Mouse (Mus musculus) hindbrain, postnatal 0 days (tissue): ENCODE data around the gene Vav2. TPM values are rescaled to one million over a fixed set of nuclear protein-coding genes. Genes with fewer than 3 reads are reported as not detected.

Experiments
- ATAC-seq: fragments of 200-750 bp; cut with Nextera tagmentation; 2 replicates; pipeline ENCODE4 v1.8.0; 2017; ENCODE audit warnings: mild to moderate bottlenecking, moderate TSS enrichment, moderate library complexity
- DNase-seq: peaks from one replicate; pipeline ENCODE4 v3.0.0-alpha.2; 2015; ENCODE audit warnings: low spot score
- H3K27ac ChIP-seq: fragments of 300-500 bp; sonication (generic); 2 replicates; pipeline ENCODE4 v1.5.1; 2014; ENCODE audit warnings: mild to moderate bottlenecking
- H3K27me3 ChIP-seq: fragments of 300-500 bp; sonication (generic); 2 replicates; pipeline ENCODE4 v1.6.1; 2014; ENCODE audit warnings: low read length, mixed read lengths; ENCODE audit not compliant: insufficient read depth
- H3K36me3 ChIP-seq: fragments of 300-500 bp; sonication (generic); 2 replicates; pipeline ENCODE4 v1.6.1; 2014; ENCODE audit warnings: low read length, mixed read lengths; ENCODE audit not compliant: insufficient read depth
- H3K4me1 ChIP-seq: fragments of 300-500 bp; sonication (generic); 2 replicates; pipeline ENCODE4 v1.6.1; 2014; ENCODE audit warnings: antibody characterized with exemption, low read length, mixed read lengths; ENCODE audit not compliant: insufficient read depth
- H3K4me2 ChIP-seq: fragments of 300-500 bp; sonication (generic); 2 replicates; pipeline ENCODE4 v1.6.1; 2014; ENCODE audit warnings: low read depth, mild to moderate bottlenecking, low read length, moderate library complexity, mixed read lengths
- H3K4me3 ChIP-seq: fragments of 300-500 bp; sonication (generic); 2 replicates; pipeline ENCODE4 v1.5.1; 2014; ENCODE audit warnings: low read length
- H3K9ac ChIP-seq: fragments of 300-500 bp; sonication (generic); replicated peaks from 2 replicates; pipeline ENCODE4 v1.6.1; 2014; ENCODE audit warnings: mild to moderate bottlenecking, low read length, moderate library complexity, mixed read lengths
- H3K9me3 ChIP-seq: fragments of 300-500 bp; sonication (generic); 2 replicates; pipeline ENCODE4 v1.6.1; 2016; ENCODE audit warnings: low read length, mixed read lengths
- CTCF ChIP-seq: IDR thresholded peaks from 2 replicates; pipeline ENCODE4 v1.5.1; 2016; ENCODE audit warnings: antibody characterized with exemption, control low read depth, low read depth
- WGBS: fragments of 180-500 bp; shearing (Covaris S2); extraction: QIAGEN DNeasy Blood & Tissue Kit; methylation state at CpG from one replicate; pipeline ENCODE4 v1.1.7; 2014; 5-methylcytosine and 5-hydroxymethylcytosine counted together
- polyA plus RNA-seq: library from polyadenylated mRNA; unstranded; fragments of >200 nt; fragmentation: Nextera tagmentation; extraction: Ambion mirVana; gene quantifications from 2 replicates; pipeline ENCODE4 v1.2.1, GENCODE M21; 2015
- total RNA-seq: library from RNA; depleted of rRNA; stranded (reverse); fragments of >200 nt; gene quantifications from 2 replicates; pipeline ENCODE4 v1.2.3, GENCODE M21; 2014

Gene Vav2
- total and polyA plus RNA-seq, 2 experiments from 2014 or later: 8.2 to 44.9 TPM

- no peak for DNase-seq
- no peak overlapping the region for H3K4me2 ChIP-seq
- TF ChIP-seq CTCF: no peak
- H3K9ac ChIP-seq: no peak overlapping the region
- H3K9me3 ChIP-seq: no peaks in the 10 kb centered on the region
- no peak overlapping the region for H3K4me3 ChIP-seq
- no peak for ATAC-seq
- H3K36me3 ChIP-seq: no peaks in the 10 kb centered on the region
- H3K27me3 ChIP-seq: no peaks in the 10 kb centered on the region
- H3K4me1 ChIP-seq: peaks cover 18% of the 10 kb centered on the region
- H3K27ac ChIP-seq: no peak overlapping the region
- WGBS: 17% methylated on average over 1 of the region's 1 CpGs
These were observed 108.6 kb downstream of the Vav2 start for GRCm38 (mm10) chr2:27318197-27318596.

DNA sequence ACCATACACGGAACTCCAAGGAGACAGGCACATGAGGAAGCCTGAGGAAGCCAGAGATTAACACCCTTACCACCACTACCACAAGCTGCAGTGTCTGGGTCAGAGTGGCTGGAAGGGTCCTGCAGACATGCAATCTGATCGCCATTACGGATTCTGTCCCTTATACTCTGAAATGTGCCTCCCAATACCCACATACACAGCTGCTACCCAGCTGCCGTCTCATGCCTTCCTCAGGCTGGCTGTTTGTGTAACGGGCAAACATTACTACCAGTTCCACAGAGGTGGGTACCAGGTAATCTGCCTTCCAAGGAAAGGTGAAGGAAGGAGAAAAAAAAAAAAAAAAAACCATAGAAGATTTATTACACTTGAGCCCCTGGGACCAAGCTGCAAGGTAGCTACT, 110.7 kb downstream of the Vav2 start:
- peaks cover 11% of the 10 kb centered on the region for H3K4me1 ChIP-seq
- WGBS: 79% methylated on average over 5 of the region's 5 CpGs
- H3K9ac ChIP-seq: no peak overlapping the region
- H3K27me3 ChIP-seq: no peaks in the 10 kb centered on the region
- H3K4me3 ChIP-seq: no peak overlapping the region
- DNase-seq: no peak
- H3K9me3 ChIP-seq: no peaks in the 10 kb centered on the region
- H3K27ac ChIP-seq: no peak overlapping the region
- no peaks in the 10 kb centered on the region for H3K36me3 ChIP-seq
- TF ChIP-seq CTCF: no peak
- H3K4me2 ChIP-seq: no peak overlapping the region
- ATAC-seq: no peak

DNA sequence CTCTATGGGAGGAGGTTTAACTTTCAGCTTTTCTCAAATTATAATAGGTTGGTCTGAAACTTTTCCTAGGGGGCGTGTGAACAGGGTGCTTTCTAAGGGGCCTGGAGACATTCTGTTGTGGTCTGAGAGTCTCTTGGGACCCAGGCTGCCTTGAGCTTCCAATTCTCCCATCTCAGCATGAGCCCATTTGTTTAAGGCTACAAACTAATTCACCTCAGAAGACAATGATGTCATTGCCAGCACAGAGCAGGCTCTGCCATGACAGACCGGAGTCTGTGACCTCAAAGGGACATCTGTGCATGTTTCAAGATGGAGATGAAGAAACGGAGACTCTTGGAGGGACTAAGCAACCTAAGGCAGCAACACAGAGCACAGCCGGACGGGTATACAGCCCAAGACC, 112.6 kb downstream of the Vav2 start:
- no peak for TF ChIP-seq CTCF
- ATAC-seq: no peak
- Histone ChIP-seq H3K4me3 (no peak overlapping the region), H3K27me3 (no peaks in the 10 kb centered on the region), H3K36me3 (no peaks in the 10 kb centered on the region), H3K9ac (no peak overlapping the region), H3K4me2 (no peak overlapping the region), H3K9me3 (no peaks in the 10 kb centered on the region), H3K4me1 (0 out of 2 replicates have a peak, but pooled peaks cover 5% of the 10 kb centered on the region), H3K27ac (no peak overlapping the region)
- no peak for DNase-seq
- WGBS: 86% methylated on average over 5 of the region's 5 CpGs

DNA sequence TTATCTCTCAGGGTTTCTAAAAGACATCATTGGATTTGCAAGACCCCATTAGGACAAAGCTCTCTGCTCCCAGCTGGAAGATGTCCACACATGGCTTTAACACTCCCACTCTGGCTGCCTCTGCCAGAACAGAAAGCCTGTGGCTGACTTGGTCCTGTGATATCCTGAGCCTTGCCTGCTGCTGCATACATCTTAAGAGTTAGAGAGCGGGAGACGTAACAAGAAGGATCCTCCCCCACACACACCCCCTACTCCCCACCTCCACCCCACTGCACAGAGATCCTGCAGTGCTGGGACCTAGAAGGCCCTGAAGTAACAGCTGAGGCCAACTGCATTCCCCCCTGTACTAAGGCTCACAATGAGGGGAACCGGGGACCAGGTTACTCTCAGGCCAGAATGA, 114.3 kb downstream of the Vav2 start:
- Histone ChIP-seq H3K9me3 (no peaks in the 10 kb centered on the region), H3K4me2 (no peak overlapping the region), H3K27ac (no peak overlapping the region), H3K9ac (no peak overlapping the region), H3K27me3 (no peaks in the 10 kb centered on the region), H3K4me1 (0 out of 2 replicates have a peak, but pooled peaks cover 7% of the 10 kb centered on the region), H3K36me3 (no peaks in the 10 kb centered on the region), H3K4me3 (no peak overlapping the region)
- no peak for ATAC-seq
- DNase-seq: no peak
- 61% methylated on average over 3 of the region's 3 CpGs for WGBS
- no peak for TF ChIP-seq CTCF

DNA sequence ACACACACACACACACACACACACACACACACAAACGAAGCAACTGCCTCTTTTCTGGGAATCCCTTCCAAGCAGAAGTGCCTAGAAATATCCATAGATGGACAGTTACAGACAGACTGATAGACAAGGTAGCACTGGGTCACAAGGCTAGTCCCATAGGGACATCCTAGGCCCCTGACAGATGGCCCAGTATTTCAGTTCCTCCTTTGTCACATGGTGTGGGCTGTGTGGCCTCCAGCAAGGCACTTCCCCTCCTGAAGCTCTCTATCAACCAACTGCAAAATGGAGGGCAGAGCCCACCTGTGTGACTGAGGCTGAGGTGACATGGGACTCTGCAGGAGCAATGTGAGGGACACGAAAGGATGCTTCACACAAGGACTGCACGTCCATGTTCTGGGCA, 115.2 kb downstream of the Vav2 start:
- Histone ChIP-seq H3K4me1 (0 out of 2 replicates have a peak, but pooled peaks cover 7% of the 10 kb centered on the region), H3K9me3 (no peaks in the 10 kb centered on the region), H3K27ac (no peak overlapping the region), H3K9ac (no peak overlapping the region), H3K27me3 (no peaks in the 10 kb centered on the region), H3K36me3 (no peaks in the 10 kb centered on the region), H3K4me3 (no peak overlapping the region), H3K4me2 (no peak overlapping the region)
- TF ChIP-seq CTCF: no peak
- WGBS: 74% methylated on average over 3 of the region's 3 CpGs
- ATAC-seq (no peak), DNase-seq (no peak)

GRCm38 (mm10) chr2:27310908-27311307, 115.9 kb downstream of the Vav2 start:
- H3K36me3 ChIP-seq: no peaks in the 10 kb centered on the region
- H3K9ac ChIP-seq: no peak overlapping the region
- H3K4me3 ChIP-seq: no peak overlapping the region
- no peak overlapping the region for H3K27ac ChIP-seq
- no peaks in the 10 kb centered on the region for H3K27me3 ChIP-seq
- ATAC-seq (peak; percentile 54; the same call in 1 of the 2 replicates), DNase-seq (peak; percentile 15)
- H3K4me1 ChIP-seq: 0 out of 2 replicates have a peak, but pooled peaks cover 7% of the 10 kb centered on the region
- TF ChIP-seq CTCF: no peak
- WGBS: 65% methylated on average over 5 of the region's 5 CpGs
- no peak overlapping the region for H3K4me2 ChIP-seq
- H3K9me3 ChIP-seq: no peaks in the 10 kb centered on the region

DNA sequence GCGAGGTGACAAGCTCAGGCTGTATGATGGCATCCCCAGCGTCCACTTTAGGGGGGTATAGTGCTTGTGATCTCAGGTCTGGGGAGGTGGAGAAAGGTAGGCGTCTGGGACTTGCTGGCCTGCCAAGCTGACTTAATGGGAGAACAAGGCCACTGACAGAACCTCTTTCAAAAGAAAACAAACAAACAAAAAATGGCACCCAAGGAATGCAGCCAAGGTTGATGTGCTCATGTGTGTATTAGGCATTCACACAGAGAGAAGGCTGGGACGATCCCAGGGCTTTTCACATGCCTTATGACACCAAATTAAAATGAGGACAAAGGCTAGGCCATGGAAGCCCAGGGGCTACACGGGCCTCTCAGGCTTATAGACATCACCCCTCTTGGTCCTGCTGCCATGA, 116.6 kb downstream of the Vav2 start:
- no peak for TF ChIP-seq CTCF
- Histone ChIP-seq H3K9me3 (no peaks in the 10 kb centered on the region), H3K4me1 (0 out of 2 replicates have a peak, but pooled peaks cover 7% of the 10 kb centered on the region), H3K27ac (no peak overlapping the region), H3K27me3 (no peaks in the 10 kb centered on the region), H3K4me3 (no peak overlapping the region), H3K9ac (no peak overlapping the region), H3K4me2 (no peak overlapping the region), H3K36me3 (no peaks in the 10 kb centered on the region)
- 62% methylated on average over 5 of the region's 5 CpGs for whole genome bisulfite sequencing
- ATAC-seq (no peak), DNase-seq (no peak)
